Mouse (Mus musculus) C2C12 (cell line): ENCODE measurements around the gene Pidd1.

Experiments
- CTCF ChIP-seq: IDR thresholded peaks from one replicate; pipeline ENCODE4 v1.5.1; 2011; ENCODE audit not compliant: control insufficient read depth, insufficient read depth, insufficient read length
- MAX ChIP-seq: IDR thresholded peaks from one replicate; pipeline ENCODE4 v1.6.1; 2011; ENCODE audit warnings: mild to moderate bottlenecking, control low read depth
- MYOD1 ChIP-seq: IDR thresholded peaks from one replicate; pipeline ENCODE4 v1.6.1; 2011; ENCODE audit warnings: low read depth; ENCODE audit not compliant: control insufficient read depth, insufficient read length

GRCm38 (mm10) chr7:141469352-141469751 is 25.5 kb upstream of the Pidd1 start:
- TF ChIP-seq MYOD1 (no peak), CTCF (no peak), MAX (no peak)
